Mouse (Mus musculus): ENCODE data around the gene Tbc1d10b. TPM values are rescaled to one million over a fixed set of nuclear protein-coding genes. Genes with fewer than 3 reads are reported as not detected.

The Tbc1d10b gene
- polyA plus RNA-seq, 1 experiment from 2014 or later = 18.7 TPM

GRCm38 (mm10) chr7:127213485-127213884, 5.2 kb upstream of the Tbc1d10b start:
- ATAC-seq (ENCODE audit: insufficient number of reproducible peaks, insufficient read depth, low FRiP score, low read depth) = no peak
- Histone ChIP-seq H3K4me1 (ENCODE audit: control insufficient read depth, insufficient read depth, low read length) (no peaks in the 10 kb centered on the region; the same call in 1 of the 2 replicates), H3K27ac (ENCODE audit: low read length) (no peak overlapping the region), H3K9ac (replicated peaks; ENCODE audit: low read depth, low read length) (no peak overlapping the region), H3K9me3 (ENCODE audit: control insufficient read depth, low read depth, low read length) (no peaks in the 10 kb centered on the region), H3K36me3 (ENCODE audit: control insufficient read depth, insufficient read depth, low read length) (no peaks in the 10 kb centered on the region), H3K4me2 (replicated peaks; ENCODE audit: low read depth, low read length) (no peak overlapping the region), H3K4me3 (ENCODE audit: low read depth, low read length) (no peak overlapping the region), H3K27me3 (ENCODE audit: control insufficient read depth, insufficient read depth, low read length) (no peaks in the 10 kb centered on the region)
- 43% methylated on average over 7 of the region's 7 CpGs for WGBS

- H3K4me3 ChIP-seq (ENCODE audit: low read depth, low read length) = no peak overlapping the region
- H3K4me1 ChIP-seq (ENCODE audit: control insufficient read depth, insufficient read depth, low read length) = no peaks in the 10 kb centered on the region; the same call in 1 of the 2 replicates
- H3K36me3 ChIP-seq (ENCODE audit: control insufficient read depth, insufficient read depth, low read length) = no peaks in the 10 kb centered on the region
- H3K27me3 ChIP-seq (ENCODE audit: control insufficient read depth, insufficient read depth, low read length) = no peaks in the 10 kb centered on the region
- H3K9ac ChIP-seq (replicated peaks; ENCODE audit: low read depth, low read length) = no peak overlapping the region
- WGBS = 91% methylated on average over 12 of the region's 12 CpGs
- ATAC-seq (ENCODE audit: insufficient number of reproducible peaks, insufficient read depth, low FRiP score, low read depth) = no peak
- H3K27ac ChIP-seq (ENCODE audit: low read length) = no peak overlapping the region
- no peaks in the 10 kb centered on the region for H3K9me3 ChIP-seq (ENCODE audit: control insufficient read depth, low read depth, low read length)
- no peak overlapping the region for H3K4me2 ChIP-seq (replicated peaks; ENCODE audit: low read depth, low read length)
These were observed 4.4 kb upstream of the Tbc1d10b start for GRCm38 (mm10) chr7:127212432-127213250.

- peaks cover 6% of the 10 kb centered on the region for H3K4me1 ChIP-seq (ENCODE audit: control insufficient read depth, insufficient read depth, low read length)
- no peaks in the 10 kb centered on the region for H3K36me3 ChIP-seq (ENCODE audit: control insufficient read depth, insufficient read depth, low read length)
- no peaks in the 10 kb centered on the region for H3K9me3 ChIP-seq (ENCODE audit: control insufficient read depth, low read depth, low read length)
- no peak for ATAC-seq (ENCODE audit: insufficient number of reproducible peaks, insufficient read depth, low FRiP score, low read depth)
- H3K9ac ChIP-seq (replicated peaks; ENCODE audit: low read depth, low read length) = no peak overlapping the region
- no peak overlapping the region for H3K27ac ChIP-seq (ENCODE audit: low read length)
- no peak overlapping the region for H3K4me3 ChIP-seq (ENCODE audit: low read depth, low read length)
- WGBS = 74% methylated on average over 5 of the region's 5 CpGs
- H3K4me2 ChIP-seq (replicated peaks; ENCODE audit: low read depth, low read length) = no peak overlapping the region
- no peaks in the 10 kb centered on the region for H3K27me3 ChIP-seq (ENCODE audit: control insufficient read depth, insufficient read depth, low read length)
These were observed 2.9 kb upstream of the Tbc1d10b start for GRCm38 (mm10) chr7:127211014-127211745.

DNA sequence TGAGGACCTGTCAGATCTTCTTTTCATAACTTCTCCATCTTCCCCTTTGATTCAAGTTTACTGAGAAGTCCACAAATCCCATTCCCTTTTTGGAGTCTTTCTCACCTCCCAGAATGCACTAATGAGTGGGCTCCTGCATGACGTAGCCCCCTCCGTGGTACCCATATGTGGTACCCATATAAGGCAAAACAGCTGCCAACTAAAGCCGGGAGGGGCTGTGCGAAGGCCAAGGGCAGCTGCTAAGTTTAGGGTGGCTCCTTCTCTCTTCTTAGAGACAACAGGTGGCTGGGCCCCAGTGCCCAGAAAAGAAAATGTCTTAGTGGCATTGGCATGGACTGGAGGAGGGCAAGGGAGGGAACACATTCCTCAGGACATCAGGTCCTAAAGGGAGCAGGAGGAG, 2.0 kb upstream of the Tbc1d10b start:
- H3K36me3 ChIP-seq (ENCODE audit: control insufficient read depth, insufficient read depth, low read length) = no peaks in the 10 kb centered on the region; the same call in 1 of the 2 replicates
- H3K4me2 ChIP-seq (replicated peaks; ENCODE audit: low read depth, low read length) = no peak overlapping the region
- H3K9ac ChIP-seq (replicated peaks; ENCODE audit: low read depth, low read length) = no peak overlapping the region
- no peak overlapping the region for H3K27ac ChIP-seq (ENCODE audit: low read length)
- H3K4me1 ChIP-seq (ENCODE audit: control insufficient read depth, insufficient read depth, low read length) = peaks cover 8% of the 10 kb centered on the region
- H3K9me3 ChIP-seq (ENCODE audit: control insufficient read depth, low read depth, low read length) = no peaks in the 10 kb centered on the region
- WGBS = 93% methylated on average over 4 of the region's 4 CpGs
- H3K4me3 ChIP-seq (ENCODE audit: low read depth, low read length) = no peak overlapping the region
- H3K27me3 ChIP-seq (ENCODE audit: control insufficient read depth, insufficient read depth, low read length) = no peaks in the 10 kb centered on the region
- ATAC-seq (ENCODE audit: insufficient number of reproducible peaks, insufficient read depth, low FRiP score, low read depth) = no peak

- H3K4me2 ChIP-seq (replicated peaks; ENCODE audit: low read depth, low read length) = peak overlapping the region; percentile 44
- WGBS = 83% methylated on average over 5 of the region's 5 CpGs
- no peak for ATAC-seq (ENCODE audit: insufficient number of reproducible peaks, insufficient read depth, low FRiP score, low read depth)
- H3K27ac ChIP-seq (ENCODE audit: low read length) = peak overlapping the region; percentile 74; the same call in 1 of the 2 replicates
- no peaks in the 10 kb centered on the region for H3K27me3 ChIP-seq (ENCODE audit: control insufficient read depth, insufficient read depth, low read length)
- H3K36me3 ChIP-seq (ENCODE audit: control insufficient read depth, insufficient read depth, low read length) = peaks cover 2% of the 10 kb centered on the region; the same call in 1 of the 2 replicates
- H3K4me3 ChIP-seq (ENCODE audit: low read depth, low read length) = 0 out of 2 replicates have a peak overlapping the region, but pooled peaks have one; percentile 76
- no peaks in the 10 kb centered on the region for H3K9me3 ChIP-seq (ENCODE audit: control insufficient read depth, low read depth, low read length)
- H3K9ac ChIP-seq (replicated peaks; ENCODE audit: low read depth, low read length) = no peak overlapping the region
- peaks cover 12% of the 10 kb centered on the region for H3K4me1 ChIP-seq (ENCODE audit: control insufficient read depth, insufficient read depth, low read length)
These were observed 1.6 kb upstream of the Tbc1d10b start for GRCm38 (mm10) chr7:127209851-127210250.

DNA sequence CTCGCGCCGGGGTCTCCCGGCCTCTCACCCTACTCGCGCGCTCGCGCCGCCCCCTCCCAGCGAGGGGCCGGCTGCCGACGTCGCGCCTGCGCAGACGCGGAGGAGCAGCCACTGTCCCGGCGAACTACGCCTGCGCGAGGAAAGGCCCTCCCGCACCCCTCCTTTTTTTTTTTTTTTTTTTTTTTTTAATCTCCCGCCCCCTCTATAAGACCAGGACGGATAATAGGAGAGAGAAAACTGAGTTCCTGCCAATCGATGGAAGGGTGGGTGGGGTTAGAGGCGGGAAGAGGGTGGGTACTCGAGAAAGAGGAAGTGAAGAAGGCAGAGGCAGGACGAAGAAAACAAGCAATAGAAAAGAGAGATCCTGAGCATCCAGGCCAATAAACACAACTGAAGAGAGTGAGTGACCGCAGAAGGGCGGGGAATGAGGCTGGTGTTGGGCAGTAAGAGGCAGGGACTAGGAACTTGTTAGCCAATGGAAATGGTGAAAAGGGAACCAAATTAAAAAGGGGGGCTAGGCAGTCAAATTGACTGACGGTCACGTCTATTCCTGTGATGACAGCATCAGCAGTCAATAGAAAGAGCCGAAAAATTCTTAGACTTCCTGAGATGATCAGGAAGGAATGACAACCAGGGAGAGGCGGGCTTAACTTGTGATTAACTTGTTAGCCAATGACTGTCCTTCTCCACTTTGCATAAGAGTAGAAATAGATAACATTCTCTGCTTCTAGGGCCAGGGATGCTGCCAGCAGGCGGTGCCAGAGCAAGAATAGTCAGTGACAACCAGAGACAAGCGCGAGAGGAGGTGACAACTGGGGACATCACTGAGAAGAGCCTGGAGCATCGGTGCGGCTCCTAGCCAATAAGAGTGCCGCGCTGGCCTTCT, 528 bp upstream of the Tbc1d10b start, which contains the start of gene Mylpf:
Gene Mylpf (plus strand): TSS at position 338 of the 886 bp plus-strand sequence.
- no peaks in the 10 kb centered on the region for H3K9me3 ChIP-seq (ENCODE audit: control insufficient read depth, low read depth, low read length)
- peaks cover 12% of the 10 kb centered on the region for H3K4me1 ChIP-seq (ENCODE audit: control insufficient read depth, insufficient read depth, low read length)
- peak within 1 kb of the TSS; percentile 89 for H3K9ac ChIP-seq (replicated peaks; ENCODE audit: low read depth, low read length)
- peak within 1 kb of the TSS; percentile 76 for H3K4me3 ChIP-seq (ENCODE audit: low read depth, low read length)
- peak; percentile 95 for ATAC-seq (ENCODE audit: insufficient number of reproducible peaks, insufficient read depth, low FRiP score, low read depth)
- H3K4me2 ChIP-seq (replicated peaks; ENCODE audit: low read depth, low read length) = peak within 1 kb of the TSS; percentile 96
- no peaks in the 10 kb centered on the region for H3K27me3 ChIP-seq (ENCODE audit: control insufficient read depth, insufficient read depth, low read length)
- peak within 1 kb of the TSS; percentile 79 for H3K27ac ChIP-seq (ENCODE audit: low read length)
- WGBS = under 1% methylated on average over 34 of the region's 44 CpGs
- peaks cover 6% of the 10 kb centered on the region for H3K36me3 ChIP-seq (ENCODE audit: control insufficient read depth, insufficient read depth, low read length)

- Histone ChIP-seq H3K27ac (ENCODE audit: low read length) (peak overlapping the region; percentile 79; the same call in 1 of the 2 replicates), H3K9ac (replicated peaks; ENCODE audit: low read depth, low read length) (peak overlapping the region; percentile 89), H3K4me1 (ENCODE audit: control insufficient read depth, insufficient read depth, low read length) (peaks cover 12% of the 10 kb centered on the region), H3K4me2 (replicated peaks; ENCODE audit: low read depth, low read length) (peak overlapping the region; percentile 96), H3K36me3 (ENCODE audit: control insufficient read depth, insufficient read depth, low read length) (peaks cover 17% of the 10 kb centered on the region), H3K27me3 (ENCODE audit: control insufficient read depth, insufficient read depth, low read length) (no peaks in the 10 kb centered on the region), H3K9me3 (ENCODE audit: control insufficient read depth, low read depth, low read length) (no peaks in the 10 kb centered on the region), H3K4me3 (ENCODE audit: low read depth, low read length) (peak overlapping the region; percentile 76)
- under 1% methylated on average over 53 of the region's 53 CpGs for WGBS
- no peak for ATAC-seq (ENCODE audit: insufficient number of reproducible peaks, insufficient read depth, low FRiP score, low read depth)
These were observed 634 bp downstream of the Tbc1d10b start for GRCm38 (mm10) chr7:127207374-127208294.

Data from stomach, embryonic 14.5 days (tissue).